Mouse (Mus musculus) v-Abl transformed pro-B cells (cell line): ENCODE measurements around the gene Ica1.

Source experiments
- in situ Hi-C, 2 experiments: fragments of 400-800 bp; cut with MboI; formaldehyde crosslinking; loops; one replicate each; pipeline ENCODE4 v1.15.1; 2025; ENCODE audit not compliant: unreplicated experiment in 2 of 2

Ica1 gene

GRCm38 (mm10) chr6:8693926-8694635 lies 84.2 kb downstream of the Ica1 start:
- in situ Hi-C loops, result loop anchor here (5.0 to 10.0 kb wide), 3 partner anchors 38 to 417 kb away; no protein-coding TSS in a partner anchor

GRCm38 (mm10) chr6:8693141-8693881 lies 85.0 kb downstream of the Ica1 start:
- in situ Hi-C loops, result loop anchor here (5.0 to 10.0 kb wide), 3 partner anchors 39 to 416 kb away; no protein-coding TSS in a partner anchor

GRCm38 (mm10) chr6:8691199-8691975 lies 86.9 kb downstream of the Ica1 start:
- in situ Hi-C loops, result loop anchor here (5.0 to 10.0 kb wide), 3 partner anchors 41 to 414 kb away; no protein-coding TSS in a partner anchor

GRCm38 (mm10) chr6:8690441-8690840 lies 87.8 kb downstream of the Ica1 start:
- in situ Hi-C loops, result loop anchor here (5.0 to 10.0 kb wide), 3 partner anchors 42 to 413 kb away; no protein-coding TSS in a partner anchor

- in situ Hi-C loops, result loop anchor here in 1 of 2 experiments (5.0 to 10.0 kb wide), 3 partner anchors 55 to 340 kb away; no protein-coding TSS in a partner anchor
Measured at GRCm38 (mm10) chr6:8686678-8687580, 91.4 kb downstream of the Ica1 start.

GRCm38 (mm10) chr6:8683379-8683778 lies 94.9 kb downstream of the Ica1 start:
- in situ Hi-C loops, result loop anchor here in 1 of 2 experiments (10.0 kb wide), 1 partner anchor 189 kb away; no protein-coding TSS in a partner anchor

- in situ Hi-C loops, result loop anchor here in 1 of 2 experiments (10.0 kb wide), 1 partner anchor 186 kb away; no protein-coding TSS in a partner anchor
Measured at GRCm38 (mm10) chr6:8680931-8681330, 97.4 kb downstream of the Ica1 start.

- in situ Hi-C loops, result no loop called here
Measured at GRCm38 (mm10) chr6:8673013-8673412, 105.3 kb downstream of the Ica1 start.

- in situ Hi-C loops, result no loop called here
Measured at GRCm38 (mm10) chr6:8669343-8669742, 108.9 kb downstream of the Ica1 start.

- in situ Hi-C loops, result no loop called here
Measured at GRCm38 (mm10) chr6:8668013-8668811, 110.1 kb downstream of the Ica1 start.

GRCm38 (mm10) chr6:8665786-8666185 lies 112.5 kb downstream of the Ica1 start:
- in situ Hi-C loops, result no loop called here

GRCm38 (mm10) chr6:8664956-8665355 lies 113.3 kb downstream of the Ica1 start:
- in situ Hi-C loops, result no loop called here

GRCm38 (mm10) chr6:8663092-8663740 lies 115.1 kb downstream of the Ica1 start:
- in situ Hi-C loops, result no loop called here

- in situ Hi-C loops, result no loop called here
Measured at GRCm38 (mm10) chr6:8661404-8661803, 116.9 kb downstream of the Ica1 start.

- in situ Hi-C loops, result no loop called here
Measured at GRCm38 (mm10) chr6:8660076-8660475, 118.2 kb downstream of the Ica1 start.

GRCm38 (mm10) chr6:8659194-8659959 lies 118.9 kb downstream of the Ica1 start:
- in situ Hi-C loops, result no loop called here

- in situ Hi-C loops, result no loop called here
Measured at GRCm38 (mm10) chr6:8658431-8658830, 119.9 kb downstream of the Ica1 start.

GRCm38 (mm10) chr6:8657459-8657858 lies 120.8 kb downstream of the Ica1 start:
- in situ Hi-C loops, result no loop called here
